Mouse (Mus musculus): Measurements from ENCODE around the gene Gm45753. TPM values are rescaled to one million over a fixed set of nuclear protein-coding genes. Genes with fewer than 3 reads are reported as not detected.

Gene Gm45753
- polyA plus RNA-seq, 1 experiment from 2014 or later = 41.6 TPM

DNA sequence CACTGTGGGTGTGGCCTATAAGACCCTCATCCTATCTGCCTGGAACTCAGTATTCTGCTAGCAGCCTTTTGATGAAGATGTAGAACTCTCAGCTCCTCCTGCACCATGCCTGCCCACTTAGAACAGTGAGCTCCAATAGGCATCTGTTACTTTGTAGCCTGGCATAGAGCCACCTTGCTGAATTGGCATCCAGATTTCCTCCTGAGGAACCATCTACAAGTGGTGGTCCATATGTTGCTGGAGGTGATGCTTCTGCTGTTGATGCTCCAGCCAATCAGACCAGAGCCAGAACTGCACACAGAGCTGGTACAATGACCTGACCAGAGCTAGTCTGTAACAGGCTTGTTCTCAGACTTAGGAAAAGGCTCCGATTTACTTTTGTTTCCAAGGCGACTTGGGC lies 16.5 kb downstream of the Gm45753 start:
- Histone ChIP-seq H3K36me3 (replicated peaks; ENCODE audit: insufficient read depth, low read length) (no peaks in the 10 kb centered on the region), H3K9ac (replicated peaks) (no peak overlapping the region), H3K27me3 (ENCODE audit: insufficient read depth, low read length) (no peaks in the 10 kb centered on the region), H3K4me3 (ENCODE audit: low read depth, low read length) (no peak overlapping the region), H3K9me3 (ENCODE audit: low read length) (no peaks in the 10 kb centered on the region), H3K4me2 (ENCODE audit: low read depth, low read length) (no peak overlapping the region), H3K27ac (ENCODE audit: low read depth) (no peak overlapping the region), H3K4me1 (ENCODE audit: insufficient read depth) (peaks cover 3% of the 10 kb centered on the region; the same call in 1 of the 2 replicates)
- no peak for TF ChIP-seq CTCF (IDR thresholded peaks at IDR 0.05; ENCODE audit: low read depth)
- TF ChIP-seq EP300 (IDR thresholded peaks at IDR 0.05; ENCODE audit: low read depth) = no peak
- ATAC-seq (no peak), DNase-seq (no peak)
- WGBS (ENCODE audit: insufficient replicate concordance) = 84% methylated on average over 2 of the region's 2 CpGs

DNA sequence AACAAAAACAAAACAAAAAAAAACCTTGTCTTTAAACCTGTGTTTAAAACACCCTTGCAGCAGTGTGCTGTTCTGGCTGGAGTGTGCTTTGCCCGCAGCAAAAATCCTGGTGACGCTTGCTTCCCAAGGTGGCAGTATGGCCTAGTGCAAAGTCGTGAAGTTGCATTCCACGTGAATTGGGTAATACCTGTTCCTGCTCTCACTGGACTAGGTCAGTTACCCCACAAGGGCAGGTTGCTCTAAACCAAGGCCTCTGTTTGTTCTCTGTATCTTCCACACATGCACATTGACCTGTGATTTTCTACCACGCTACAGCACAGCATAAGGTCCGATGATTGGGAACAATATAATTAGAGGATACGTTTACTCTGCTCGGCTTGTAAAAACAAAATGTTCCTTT lies 26.6 kb downstream of the Gm45753 start:
- WGBS (ENCODE audit: insufficient replicate concordance) = 55% methylated on average over 8 of the region's 8 CpGs
- Histone ChIP-seq H3K36me3 (replicated peaks; ENCODE audit: insufficient read depth, low read length) (peaks cover 5% of the 10 kb centered on the region; the same call in 1 of the 2 replicates), H3K9ac (replicated peaks) (no peak overlapping the region), H3K4me1 (ENCODE audit: insufficient read depth) (no peaks in the 10 kb centered on the region), H3K27me3 (ENCODE audit: insufficient read depth, low read length) (no peaks in the 10 kb centered on the region), H3K4me2 (ENCODE audit: low read depth, low read length) (no peak overlapping the region), H3K4me3 (ENCODE audit: low read depth, low read length) (no peak overlapping the region), H3K9me3 (ENCODE audit: low read length) (no peaks in the 10 kb centered on the region), H3K27ac (ENCODE audit: low read depth) (peak overlapping the region; percentile 79)
- DNase-seq = peak; percentile 47
- TF ChIP-seq CTCF (IDR thresholded peaks at IDR 0.05; ENCODE audit: low read depth) (0 out of 2 replicates have a peak, but pooled peaks have one; percentile 11), EP300 (IDR thresholded peaks at IDR 0.05; ENCODE audit: low read depth) (0 out of 2 replicates have a peak, but pooled peaks have one; percentile 16)
- ATAC-seq = peak; percentile 95

DNA sequence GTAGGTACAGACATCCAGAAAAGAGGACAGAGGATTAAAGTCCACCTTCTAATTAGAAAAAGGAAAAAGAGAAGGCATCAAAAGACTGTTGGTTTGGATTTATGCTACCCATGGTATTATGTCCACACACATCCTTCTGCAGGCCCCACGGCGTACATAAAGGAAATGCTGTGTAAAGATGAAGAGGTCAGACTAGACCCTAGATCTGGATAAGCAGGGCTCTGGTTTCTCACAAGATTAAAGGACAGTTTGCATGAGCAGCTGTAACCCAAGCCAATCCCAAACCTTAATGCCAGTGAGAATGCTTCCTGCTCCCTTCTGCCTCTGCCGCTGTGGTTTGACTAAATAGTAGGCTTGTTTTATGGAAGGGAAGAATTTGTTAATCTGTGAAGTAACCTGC lies 30.8 kb downstream of the Gm45753 start:
- TF ChIP-seq CTCF (IDR thresholded peaks at IDR 0.05; ENCODE audit: low read depth) (no peak), EP300 (IDR thresholded peaks at IDR 0.05; ENCODE audit: low read depth) (no peak)
- no peaks in the 10 kb centered on the region for H3K9me3 ChIP-seq (ENCODE audit: low read length)
- WGBS (ENCODE audit: insufficient replicate concordance) = 72% methylated on average over 3 of the region's 3 CpGs
- DNase-seq (no peak), ATAC-seq (no peak)
- H3K4me1 ChIP-seq (ENCODE audit: insufficient read depth) = no peaks in the 10 kb centered on the region
- H3K27me3 ChIP-seq (ENCODE audit: insufficient read depth, low read length) = no peaks in the 10 kb centered on the region
- peaks cover 13% of the 10 kb centered on the region for H3K36me3 ChIP-seq (replicated peaks; ENCODE audit: insufficient read depth, low read length)
- no peak overlapping the region for H3K4me3 ChIP-seq (ENCODE audit: low read depth, low read length)
- no peak overlapping the region for H3K27ac ChIP-seq (ENCODE audit: low read depth)
- no peak overlapping the region for H3K9ac ChIP-seq (replicated peaks)
- H3K4me2 ChIP-seq (ENCODE audit: low read depth, low read length) = no peak overlapping the region

DNA sequence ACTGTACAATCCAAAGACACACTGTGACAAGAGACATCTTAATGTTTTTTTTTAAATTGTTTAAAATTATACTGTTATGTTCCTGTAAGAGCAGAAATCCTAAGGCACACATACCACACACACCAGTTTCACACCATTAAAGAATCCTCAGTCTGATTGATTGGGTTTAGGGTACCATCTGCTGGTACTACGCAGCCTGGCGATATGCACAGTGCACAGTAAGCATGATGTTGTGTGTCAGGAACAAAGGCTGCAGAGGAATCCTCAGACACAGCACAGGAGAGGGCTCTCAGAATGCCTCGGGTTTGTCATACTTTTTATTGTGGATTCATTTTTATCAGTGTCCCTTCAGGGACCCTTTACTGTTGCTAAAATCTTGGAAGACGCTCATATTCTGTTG lies 33.9 kb downstream of the Gm45753 start:
- no peak overlapping the region for H3K4me2 ChIP-seq (ENCODE audit: low read depth, low read length)
- WGBS (ENCODE audit: insufficient replicate concordance) = 74% methylated on average over 4 of the region's 4 CpGs
- peaks cover 12% of the 10 kb centered on the region; the same call in 1 of the 2 replicates for H3K36me3 ChIP-seq (replicated peaks; ENCODE audit: insufficient read depth, low read length)
- no peak for TF ChIP-seq CTCF (IDR thresholded peaks at IDR 0.05; ENCODE audit: low read depth)
- no peak for TF ChIP-seq EP300 (IDR thresholded peaks at IDR 0.05; ENCODE audit: low read depth)
- no peak overlapping the region for H3K9ac ChIP-seq (replicated peaks)
- H3K27ac ChIP-seq (ENCODE audit: low read depth) = no peak overlapping the region
- DNase-seq (no peak), ATAC-seq (no peak)
- no peaks in the 10 kb centered on the region for H3K27me3 ChIP-seq (ENCODE audit: insufficient read depth, low read length)
- no peaks in the 10 kb centered on the region for H3K4me1 ChIP-seq (ENCODE audit: insufficient read depth)
- no peaks in the 10 kb centered on the region for H3K9me3 ChIP-seq (ENCODE audit: low read length)
- H3K4me3 ChIP-seq (ENCODE audit: low read depth, low read length) = no peak overlapping the region

DNA sequence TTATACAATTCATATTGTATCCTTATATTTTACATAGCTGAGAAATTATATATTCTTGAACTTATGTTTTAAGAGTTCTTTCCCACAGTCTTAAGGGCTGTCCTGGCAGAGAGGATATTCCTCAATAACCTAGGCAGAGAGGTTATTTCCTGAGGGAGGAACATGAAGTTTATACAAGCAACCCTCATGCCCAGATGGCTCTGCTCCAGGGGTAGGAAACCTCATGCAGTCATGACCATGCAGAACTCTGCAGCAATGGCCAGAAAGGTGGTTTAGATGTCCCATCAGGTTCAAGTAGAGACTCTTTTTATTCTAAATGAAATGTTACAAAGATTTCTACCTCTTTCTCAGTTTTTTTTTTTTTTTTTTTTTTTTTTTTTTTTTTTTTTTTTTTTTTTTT lies 39.2 kb downstream of the Gm45753 start:
- no peak for ATAC-seq
- Histone ChIP-seq H3K9me3 (ENCODE audit: low read length) (no peaks in the 10 kb centered on the region), H3K27me3 (ENCODE audit: insufficient read depth, low read length) (no peaks in the 10 kb centered on the region), H3K27ac (ENCODE audit: low read depth) (no peak overlapping the region), H3K4me3 (ENCODE audit: low read depth, low read length) (no peak overlapping the region), H3K9ac (replicated peaks) (no peak overlapping the region), H3K36me3 (replicated peaks; ENCODE audit: insufficient read depth, low read length) (0 out of 2 replicates have a peak, but pooled peaks cover 5% of the 10 kb centered on the region), H3K4me2 (ENCODE audit: low read depth, low read length) (no peak overlapping the region), H3K4me1 (ENCODE audit: insufficient read depth) (peaks cover 17% of the 10 kb centered on the region)
- TF ChIP-seq CTCF (IDR thresholded peaks at IDR 0.05; ENCODE audit: low read depth) (no peak), EP300 (IDR thresholded peaks at IDR 0.05; ENCODE audit: low read depth) (no peak)
- no peak for DNase-seq

DNA sequence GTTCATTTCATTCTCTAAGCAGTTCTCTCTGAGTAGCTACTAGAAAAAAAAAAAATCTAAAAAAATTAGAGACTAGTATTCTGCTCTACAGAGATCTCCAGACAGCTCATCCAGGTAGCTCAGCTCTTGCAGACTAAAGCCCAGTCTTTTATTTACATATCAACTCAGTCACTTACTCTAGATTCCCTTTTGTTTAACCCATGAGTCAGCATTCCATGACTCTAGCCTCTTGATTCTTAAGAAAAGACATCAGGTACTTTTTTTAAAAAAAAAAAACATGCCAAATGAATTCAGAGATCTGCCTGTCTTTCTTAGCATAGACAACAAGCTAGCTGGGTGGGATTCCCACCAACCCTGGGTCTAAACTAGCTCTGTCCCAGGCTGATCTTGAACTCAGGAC lies 39.8 kb downstream of the Gm45753 start:
- Histone ChIP-seq H3K36me3 (replicated peaks; ENCODE audit: insufficient read depth, low read length) (0 out of 2 replicates have a peak, but pooled peaks cover 5% of the 10 kb centered on the region), H3K27ac (ENCODE audit: low read depth) (no peak overlapping the region), H3K4me3 (ENCODE audit: low read depth, low read length) (no peak overlapping the region), H3K9me3 (ENCODE audit: low read length) (no peaks in the 10 kb centered on the region), H3K27me3 (ENCODE audit: insufficient read depth, low read length) (no peaks in the 10 kb centered on the region), H3K4me2 (ENCODE audit: low read depth, low read length) (no peak overlapping the region), H3K4me1 (ENCODE audit: insufficient read depth) (peaks cover 17% of the 10 kb centered on the region), H3K9ac (replicated peaks) (no peak overlapping the region)
- TF ChIP-seq EP300 (IDR thresholded peaks at IDR 0.05; ENCODE audit: low read depth) (no peak), CTCF (IDR thresholded peaks at IDR 0.05; ENCODE audit: low read depth) (no peak)
- ATAC-seq (no peak), DNase-seq (no peak)
